Mouse (Mus musculus) forebrain, embryonic 14.5 days (tissue): ENCODE measurements around the gene Tmsb10. TPM values are rescaled to one million over a fixed set of nuclear protein-coding genes. Genes with fewer than 3 reads are reported as not detected.

Source experiments
- ATAC-seq: fragments of 200-750 bp; cut with Nextera tagmentation; 2 replicates; pipeline ENCODE4 v1.8.0; 2017; ENCODE audit warnings: mild to moderate bottlenecking, moderate library complexity
- DNase-seq: peaks from one replicate; pipeline ENCODE4 v3.0.0-alpha.2; 2015; ENCODE audit warnings: low spot score
- H3K27ac ChIP-seq: fragments of 300-500 bp; sonication (generic); 2 replicates; pipeline ENCODE4 v1.5.1; 2014; ENCODE audit warnings: low read depth, mild to moderate bottlenecking, control low read depth, low read length, moderate library complexity
- H3K27me3 ChIP-seq: fragments of 300-500 bp; sonication (generic); replicated peaks from 2 replicates; pipeline ENCODE4 v1.6.1; 2014; ENCODE audit warnings: low read length, control low read depth, mixed read lengths; ENCODE audit not compliant: control insufficient read depth, insufficient read depth
- H3K36me3 ChIP-seq: fragments of 300-500 bp; sonication (generic); 2 replicates; pipeline ENCODE4 v1.6.1; 2014; ENCODE audit warnings: low read length, control low read depth; ENCODE audit not compliant: control insufficient read depth, insufficient read depth
- H3K4me1 ChIP-seq: fragments of 300-500 bp; sonication (generic); 2 replicates; pipeline ENCODE4 v1.6.1; 2014; ENCODE audit warnings: antibody characterized with exemption, low read length, control low read depth; ENCODE audit not compliant: control insufficient read depth, insufficient read depth
- H3K4me2 ChIP-seq: fragments of 300-500 bp; sonication (generic); 2 replicates; pipeline ENCODE4 v1.6.1; 2014; ENCODE audit warnings: mild to moderate bottlenecking, control low read depth, low read length
- H3K4me3 ChIP-seq: fragments of 300-500 bp; sonication (generic); 2 replicates; pipeline ENCODE4 v1.5.1; 2014; ENCODE audit warnings: low read depth, low read length, control low read depth
- H3K9ac ChIP-seq: fragments of 300-500 bp; sonication (generic); 2 replicates; pipeline ENCODE4 v1.6.1; 2014; ENCODE audit warnings: mild to moderate bottlenecking, low read length, control low read depth, moderate library complexity
- H3K9me3 ChIP-seq: fragments of 300-500 bp; sonication (generic); replicated peaks from 2 replicates; pipeline ENCODE4 v1.6.1; 2016; ENCODE audit warnings: low read length, control low read depth, mixed read lengths; ENCODE audit not compliant: control insufficient read depth
- WGBS: fragments of 180-500 bp; shearing (Covaris S2); extraction: QIAGEN DNeasy Blood & Tissue Kit; methylation state at CpG from one replicate; pipeline ENCODE4 v1.1.7; 2014; 5-methylcytosine and 5-hydroxymethylcytosine counted together
- polyA plus RNA-seq: library from polyadenylated mRNA; unstranded; fragments of >200 nt; fragmentation: Nextera tagmentation; extraction: Ambion mirVana; gene quantifications from 2 replicates; pipeline ENCODE4 v1.2.1, GENCODE M21; 2014

The Tmsb10 gene
- polyA plus RNA-seq, 1 experiment from 2014 or later: 4,907 TPM

DNA sequence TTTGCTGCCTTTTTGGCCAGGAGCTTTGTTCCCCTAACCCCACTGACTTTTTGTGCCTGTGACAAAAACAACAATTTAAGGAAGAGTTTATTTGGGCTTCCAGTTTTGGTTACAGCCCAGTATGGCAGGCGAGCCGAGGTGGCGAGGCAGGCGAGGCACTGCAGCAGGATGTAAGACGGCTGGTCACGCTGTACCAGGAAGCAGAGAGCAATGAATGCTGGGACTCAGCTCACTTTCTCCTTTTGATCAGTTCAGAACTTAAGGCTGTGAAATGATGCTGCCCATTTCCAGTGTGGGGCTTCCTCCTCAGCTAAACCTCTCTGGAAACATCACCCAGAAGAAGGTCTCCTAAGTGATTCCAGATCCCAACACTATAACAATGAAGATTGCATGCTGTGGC, 23.3 kb upstream of the Tmsb10 start:
- Histone ChIP-seq H3K4me1 (no peaks in the 10 kb centered on the region), H3K9ac (no peak overlapping the region), H3K36me3 (no peaks in the 10 kb centered on the region), H3K27me3 (no peaks in the 10 kb centered on the region), H3K4me2 (no peak overlapping the region), H3K27ac (no peak overlapping the region), H3K9me3 (no peaks in the 10 kb centered on the region), H3K4me3 (no peak overlapping the region)
- ATAC-seq: no peak
- peak; percentile 6 for DNase-seq
- WGBS: 70% methylated on average over 6 of the region's 6 CpGs

DNA sequence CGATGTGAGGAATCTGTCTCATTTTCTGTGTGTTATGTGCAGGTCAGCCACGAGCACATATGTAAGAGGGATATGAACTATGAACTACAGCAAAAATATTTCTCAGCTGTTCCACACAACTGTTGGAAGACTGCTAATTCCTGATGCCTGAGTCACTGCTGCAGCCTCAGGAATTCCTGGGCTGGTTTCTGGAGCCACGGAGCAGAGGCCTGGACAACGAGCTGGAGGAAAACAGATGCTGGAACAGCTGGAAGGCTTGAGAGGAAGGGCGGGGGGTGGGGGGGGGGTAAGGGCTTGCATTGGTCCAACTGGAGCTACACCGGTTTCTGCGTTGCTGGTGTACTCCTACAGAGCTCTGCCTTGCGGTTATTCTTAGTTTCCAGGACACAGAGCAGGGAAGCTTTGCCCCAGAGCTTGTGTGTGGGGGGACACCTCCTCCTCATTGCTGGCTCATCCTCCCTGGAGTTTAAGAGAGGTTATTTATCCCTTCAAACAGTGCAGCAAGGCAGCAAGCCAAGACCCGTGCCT, 22.6 kb upstream of the Tmsb10 start:
- Histone ChIP-seq H3K27ac (no peak overlapping the region), H3K9me3 (no peaks in the 10 kb centered on the region), H3K4me1 (no peaks in the 10 kb centered on the region), H3K9ac (no peak overlapping the region), H3K36me3 (no peaks in the 10 kb centered on the region), H3K27me3 (no peaks in the 10 kb centered on the region), H3K4me2 (no peak overlapping the region), H3K4me3 (no peak overlapping the region)
- ATAC-seq (no peak), DNase-seq (no peak)
- WGBS: 56% methylated on average over 9 of the region's 9 CpGs

DNA sequence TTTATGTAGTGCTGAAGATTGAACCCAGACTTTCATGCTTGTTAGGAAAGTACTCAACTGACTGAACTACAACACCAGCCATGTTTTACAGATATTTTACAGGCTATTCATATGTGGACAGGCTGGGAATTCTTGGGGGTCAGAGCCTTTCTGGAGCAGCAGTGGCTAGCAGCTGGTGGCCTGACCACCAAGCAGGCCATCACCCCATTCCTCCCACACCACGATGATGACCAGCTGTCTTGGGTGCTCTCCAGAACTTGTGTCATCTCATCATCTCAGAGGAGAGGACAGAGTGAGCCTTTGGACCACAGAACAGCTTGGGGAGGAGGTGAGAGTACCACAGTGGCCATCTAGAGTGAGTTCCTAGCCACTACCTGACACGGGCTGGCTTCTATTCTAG, 18.3 kb upstream of the Tmsb10 start:
- H3K4me2 ChIP-seq: no peak overlapping the region
- H3K9me3 ChIP-seq: no peaks in the 10 kb centered on the region
- H3K36me3 ChIP-seq: no peaks in the 10 kb centered on the region
- DNase-seq (no peak), ATAC-seq (no peak)
- H3K4me3 ChIP-seq: no peak overlapping the region
- H3K27me3 ChIP-seq: no peaks in the 10 kb centered on the region
- H3K27ac ChIP-seq: no peak overlapping the region
- no peaks in the 10 kb centered on the region for H3K4me1 ChIP-seq
- WGBS: 79% methylated on average over 2 of the region's 2 CpGs
- no peak overlapping the region for H3K9ac ChIP-seq

DNA sequence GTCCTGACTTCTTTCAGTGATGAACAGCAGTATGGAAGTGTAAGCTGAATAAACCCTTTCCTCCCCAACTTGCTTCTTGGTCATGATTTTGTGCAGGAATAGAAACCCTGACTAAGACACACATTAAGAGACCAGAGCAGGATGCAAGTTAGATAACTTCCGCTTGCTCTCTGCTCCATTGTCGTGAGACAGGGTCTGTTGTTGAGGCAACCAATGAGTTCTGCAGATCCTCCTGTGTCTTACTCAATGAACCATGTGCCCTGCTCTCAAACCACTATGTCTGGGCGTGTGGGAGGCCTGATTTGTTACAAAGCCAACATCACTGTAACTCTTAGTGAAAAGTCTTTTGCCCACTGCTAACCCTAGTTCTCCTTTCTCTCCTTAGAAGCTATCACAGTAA, 12.5 kb upstream of the Tmsb10 start:
- no peak overlapping the region for H3K9ac ChIP-seq
- DNase-seq (no peak), ATAC-seq (no peak)
- no peak overlapping the region for H3K27ac ChIP-seq
- no peaks in the 10 kb centered on the region for H3K36me3 ChIP-seq
- no peaks in the 10 kb centered on the region for H3K27me3 ChIP-seq
- H3K9me3 ChIP-seq: no peaks in the 10 kb centered on the region
- 72% methylated on average over 3 of the region's 3 CpGs for WGBS
- H3K4me2 ChIP-seq: no peak overlapping the region
- no peak overlapping the region for H3K4me3 ChIP-seq
- no peaks in the 10 kb centered on the region for H3K4me1 ChIP-seq

DNA sequence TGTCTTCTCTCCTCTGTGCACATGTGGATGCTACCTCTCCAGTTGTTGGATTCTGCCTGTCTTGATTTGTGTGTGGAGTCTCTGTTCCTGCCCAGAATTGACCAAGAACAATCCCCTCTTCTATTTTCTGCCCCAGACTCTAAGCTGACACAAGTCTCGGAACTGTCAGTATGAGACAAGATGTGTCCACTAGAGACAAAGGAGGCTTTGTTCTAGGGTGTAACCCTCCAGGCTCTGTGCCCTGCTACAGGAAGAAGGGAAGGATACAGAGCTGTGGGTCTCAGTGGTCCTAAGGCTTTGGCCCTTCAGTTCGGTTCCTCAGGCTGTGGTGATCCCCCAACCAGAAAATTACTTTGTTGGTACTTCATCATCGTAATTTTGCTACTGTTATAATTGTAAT, 11.2 kb upstream of the Tmsb10 start:
- 50% methylated on average over 3 of the region's 3 CpGs for WGBS
- no peak overlapping the region for H3K4me2 ChIP-seq
- DNase-seq (no peak), ATAC-seq (no peak)
- H3K27me3 ChIP-seq: no peaks in the 10 kb centered on the region
- no peak overlapping the region for H3K9ac ChIP-seq
- H3K9me3 ChIP-seq: no peaks in the 10 kb centered on the region
- no peaks in the 10 kb centered on the region for H3K4me1 ChIP-seq
- no peaks in the 10 kb centered on the region for H3K36me3 ChIP-seq
- no peak overlapping the region for H3K4me3 ChIP-seq
- H3K27ac ChIP-seq: no peak overlapping the region

DNA sequence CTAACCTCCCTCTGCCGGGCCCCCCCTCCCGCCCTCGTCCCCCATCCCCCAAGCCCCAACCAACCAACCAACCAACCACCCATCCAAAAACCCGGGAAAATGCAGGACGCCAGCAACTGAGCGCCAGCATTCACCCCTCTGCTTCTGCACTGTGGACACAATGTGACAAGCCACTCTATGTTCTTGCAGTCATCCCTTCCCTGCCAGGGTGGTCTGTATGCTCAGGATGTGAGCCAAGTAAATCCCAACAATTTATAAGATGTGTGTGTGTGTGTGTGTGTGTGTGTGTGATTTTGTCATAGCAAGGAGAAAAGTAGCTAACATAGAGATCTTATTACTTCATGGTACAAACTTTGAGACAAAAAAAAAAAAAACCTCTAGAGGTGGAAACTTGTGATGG, 6.7 kb upstream of the Tmsb10 start:
- DNase-seq (no peak), ATAC-seq (no peak)
- Histone ChIP-seq H3K27ac (no peak overlapping the region), H3K4me2 (no peak overlapping the region), H3K36me3 (no peaks in the 10 kb centered on the region), H3K9me3 (no peaks in the 10 kb centered on the region), H3K27me3 (no peaks in the 10 kb centered on the region), H3K4me3 (no peak overlapping the region), H3K4me1 (no peaks in the 10 kb centered on the region), H3K9ac (no peak overlapping the region)
- WGBS: 91% methylated on average over 6 of the region's 6 CpGs

DNA sequence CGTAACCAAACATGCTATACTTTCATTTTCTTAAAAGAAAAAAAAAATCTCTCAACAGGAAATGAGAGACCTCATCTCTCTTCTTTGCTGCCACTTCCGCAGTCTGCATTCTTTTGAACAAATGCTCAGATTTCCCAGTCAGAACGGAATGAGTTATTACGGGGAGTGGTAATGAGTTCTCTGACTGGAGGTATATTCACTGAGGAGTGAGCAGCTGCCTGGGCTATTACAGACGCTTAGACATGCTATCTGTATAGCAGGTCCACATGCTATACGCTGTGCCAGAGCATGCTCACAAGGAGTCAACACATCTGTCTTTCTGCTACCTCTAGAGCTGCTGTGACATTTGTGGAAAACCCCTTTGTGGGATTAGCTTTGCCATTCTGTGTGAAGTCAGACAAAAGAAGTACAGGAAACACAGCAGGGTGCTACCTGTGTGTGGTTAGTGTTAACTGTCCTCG, 3.8 kb upstream of the Tmsb10 start:
- Histone ChIP-seq H3K27ac (no peak overlapping the region), H3K9ac (no peak overlapping the region), H3K9me3 (no peaks in the 10 kb centered on the region), H3K4me2 (no peak overlapping the region), H3K4me1 (no peaks in the 10 kb centered on the region), H3K4me3 (no peak overlapping the region), H3K27me3 (no peaks in the 10 kb centered on the region), H3K36me3 (no peaks in the 10 kb centered on the region)
- no peak for ATAC-seq
- no peak for DNase-seq
- 60% methylated on average over 7 of the region's 7 CpGs for WGBS

DNA sequence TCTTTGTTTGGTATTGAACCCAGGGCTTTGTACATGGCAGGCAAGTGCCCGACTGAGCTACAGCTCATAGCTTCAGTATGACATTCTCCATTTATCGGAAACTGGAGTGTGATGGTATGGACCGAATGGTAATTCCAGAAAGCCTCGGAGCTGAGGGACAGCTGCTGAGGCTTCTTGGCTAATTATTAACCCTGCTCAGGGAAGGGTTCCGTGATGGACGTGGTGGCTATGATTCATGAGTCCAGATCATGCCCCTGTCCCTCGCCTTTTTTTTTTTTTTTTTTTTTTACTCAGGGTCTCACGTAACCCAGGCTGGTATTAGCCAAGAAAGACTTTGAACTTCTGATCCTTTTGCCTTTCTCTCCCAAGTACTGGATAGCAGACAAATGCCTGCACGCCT, 3.1 kb upstream of the Tmsb10 start:
- H3K4me3 ChIP-seq: no peak overlapping the region
- H3K27ac ChIP-seq: no peak overlapping the region
- H3K9ac ChIP-seq: no peak overlapping the region
- no peaks in the 10 kb centered on the region for H3K4me1 ChIP-seq
- no peak for DNase-seq
- H3K27me3 ChIP-seq: no peaks in the 10 kb centered on the region
- ATAC-seq: no peak
- no peak overlapping the region for H3K4me2 ChIP-seq
- no peaks in the 10 kb centered on the region for H3K36me3 ChIP-seq
- WGBS: 85% methylated on average over 9 of the region's 9 CpGs
- H3K9me3 ChIP-seq: no peaks in the 10 kb centered on the region

DNA sequence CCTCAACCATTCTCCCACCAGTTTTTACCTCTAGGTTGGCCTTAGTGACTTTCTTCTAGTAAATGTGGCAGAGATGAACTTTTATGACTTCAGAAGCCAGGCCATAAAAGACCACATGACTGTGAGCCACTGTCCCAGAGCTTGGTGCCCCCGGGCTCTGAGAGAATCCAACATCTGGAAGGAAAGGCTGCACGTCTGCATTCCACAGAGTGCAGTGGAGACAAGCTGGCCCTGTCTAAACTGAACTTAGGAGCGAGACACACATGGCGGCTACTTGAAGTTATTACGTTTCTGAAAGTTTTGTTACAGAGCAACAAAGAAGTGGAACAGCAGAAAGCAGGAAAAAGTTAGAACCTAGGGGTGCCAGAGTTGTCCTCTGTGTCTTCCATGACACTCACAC, 2.1 kb upstream of the Tmsb10 start:
- H3K27me3 ChIP-seq: no peaks in the 10 kb centered on the region
- DNase-seq: no peak
- WGBS: 91% methylated on average over 5 of the region's 5 CpGs

More for the DNA sequence above, 2.1 kb upstream of the Tmsb10 start:
- no peaks in the 10 kb centered on the region for H3K9me3 ChIP-seq
- no peak for ATAC-seq
- peaks cover 4% of the 10 kb centered on the region; the same call in 1 of the 2 replicates for H3K4me1 ChIP-seq
- no peaks in the 10 kb centered on the region for H3K36me3 ChIP-seq
- H3K9ac ChIP-seq: no peak overlapping the region
- no peak overlapping the region for H3K4me3 ChIP-seq
- no peak overlapping the region for H3K4me2 ChIP-seq
- H3K27ac ChIP-seq: no peak overlapping the region
